Mouse (Mus musculus) forebrain, embryonic 12.5 days (tissue): ENCODE results near the gene Zg16. TPM values are rescaled to one million over a fixed set of nuclear protein-coding genes. Genes with fewer than 3 reads are reported as not detected.
A peak's percentile ranks its signal among the peaks of the same experiment; 100 is the strongest.

ENCODE experiments used
- ATAC-seq: fragments of 200-750 bp; cut with Nextera tagmentation; 2 replicates; pipeline ENCODE4 v1.8.0; 2017; ENCODE audit warnings: moderate TSS enrichment; ENCODE audit not compliant: low FRiP score
- H3K27ac ChIP-seq: fragments of 300-500 bp; sonication (generic); 2 replicates; pipeline ENCODE4 v1.5.1; 2016; ENCODE audit warnings: mild to moderate bottlenecking
- H3K27me3 ChIP-seq: fragments of 300-500 bp; sonication (generic); 2 replicates; pipeline ENCODE4 v1.6.1; 2016; ENCODE audit warnings: mild to moderate bottlenecking
- H3K36me3 ChIP-seq: fragments of 300-500 bp; sonication (generic); replicated peaks from 2 replicates; pipeline ENCODE4 v1.6.1; 2016; ENCODE audit warnings: mild to moderate bottlenecking
- H3K4me1 ChIP-seq: fragments of 300-500 bp; sonication (generic); 2 replicates; pipeline ENCODE4 v1.6.1; 2016
- H3K4me2 ChIP-seq: fragments of 300-500 bp; sonication (generic); 2 replicates; pipeline ENCODE4 v1.6.1; 2016; ENCODE audit warnings: mild to moderate bottlenecking, moderate library complexity
- H3K4me3 ChIP-seq: fragments of 300-500 bp; sonication (generic); replicated peaks from 2 replicates; pipeline ENCODE4 v1.5.1; 2016; ENCODE audit warnings: mild to moderate bottlenecking
- H3K9ac ChIP-seq: fragments of 300-500 bp; sonication (generic); 2 replicates; pipeline ENCODE4 v1.6.1; 2016; ENCODE audit warnings: mild to moderate bottlenecking
- H3K9me3 ChIP-seq: fragments of 300-500 bp; sonication (generic); 2 replicates; pipeline ENCODE4 v1.6.1; 2016
- WGBS: fragments of 180-500 bp; shearing (Covaris S2); methylation state at CpG from one replicate; pipeline ENCODE4 v1.1.7; 2016; 5-methylcytosine and 5-hydroxymethylcytosine counted together
- polyA plus RNA-seq: library from polyadenylated mRNA; unstranded; fragments of >200 nt; fragmentation: Nextera tagmentation; extraction: Ambion mirVana; gene quantifications from 2 replicates; pipeline ENCODE4 v1.2.1, GENCODE M21; 2016

The Zg16 gene
- polyA plus RNA-seq, 1 experiment from 2014 or later = not detected

- peak within 1 kb of the TSS; percentile 100 for H3K27ac ChIP-seq
- ATAC-seq = peak; percentile 15; the same call in 1 of the 2 replicates
- no peaks in the 10 kb centered on the region for H3K27me3 ChIP-seq
- peak within 1 kb of the TSS; percentile 48 for H3K4me3 ChIP-seq
- H3K36me3 ChIP-seq = peaks cover 33% of the 10 kb centered on the region
- H3K9me3 ChIP-seq = no peaks in the 10 kb centered on the region
- under 1% methylated on average over 37 of the region's 37 CpGs for WGBS
- H3K9ac ChIP-seq = peak within 1 kb of the TSS; percentile 100
- H3K4me2 ChIP-seq = peak within 1 kb of the TSS; percentile 90
- H3K4me1 ChIP-seq = peaks cover 78% of the 10 kb centered on the region
These were observed 66.1 kb downstream of the Zg16 start, which contains the start of the genes Gm42742 and Prrt2 for GRCm38 (mm10) chr7:127020901-127021562. Gm42742 (minus strand) TSS chr7:127021097. Prrt2 (minus strand) TSS chr7:127021211.

GRCm38 (mm10) chr7:127020491-127020890 lies 66.6 kb downstream of the Zg16 start:
- 23% methylated on average over 5 of the region's 5 CpGs for WGBS
- Histone ChIP-seq H3K36me3 (peaks cover 37% of the 10 kb centered on the region), H3K4me2 (peak overlapping the region; percentile 90), H3K4me1 (peaks cover 84% of the 10 kb centered on the region), H3K9me3 (no peaks in the 10 kb centered on the region), H3K27me3 (no peaks in the 10 kb centered on the region), H3K9ac (peak overlapping the region; percentile 72), H3K4me3 (peak overlapping the region; percentile 48), H3K27ac (peak overlapping the region; percentile 100)
- ATAC-seq = no peak

- peaks cover 41% of the 10 kb centered on the region for H3K36me3 ChIP-seq
- H3K9me3 ChIP-seq = no peaks in the 10 kb centered on the region
- ATAC-seq = no peak
- H3K4me1 ChIP-seq = peaks cover 87% of the 10 kb centered on the region
- peak overlapping the region; percentile 72 for H3K9ac ChIP-seq
- H3K27me3 ChIP-seq = no peaks in the 10 kb centered on the region
- 59% methylated on average over 3 of the region's 3 CpGs for WGBS
- peak overlapping the region; percentile 100 for H3K27ac ChIP-seq
- H3K4me3 ChIP-seq = peak overlapping the region; percentile 48
- H3K4me2 ChIP-seq = peak overlapping the region; percentile 90
These were observed 67.1 kb downstream of the Zg16 start for GRCm38 (mm10) chr7:127020031-127020430.

- H3K4me3 ChIP-seq = peak overlapping the region; percentile 48
- peaks cover 87% of the 10 kb centered on the region for H3K4me1 ChIP-seq
- H3K9ac ChIP-seq = peak overlapping the region; percentile 72
- peak overlapping the region; percentile 90 for H3K4me2 ChIP-seq
- no peaks in the 10 kb centered on the region for H3K27me3 ChIP-seq
- ATAC-seq = no peak
- H3K27ac ChIP-seq = peak overlapping the region; percentile 100
- peaks cover 43% of the 10 kb centered on the region for H3K36me3 ChIP-seq
- no peaks in the 10 kb centered on the region for H3K9me3 ChIP-seq
- WGBS = 83% methylated on average over 13 of the region's 14 CpGs
These were observed 67.7 kb downstream of the Zg16 start for GRCm38 (mm10) chr7:127019306-127019960.

- WGBS = 90% methylated on average over 15 of the region's 15 CpGs
- Histone ChIP-seq H3K4me3 (no peak overlapping the region), H3K9ac (peak overlapping the region; percentile 47), H3K4me1 (peaks cover 85% of the 10 kb centered on the region), H3K27me3 (no peaks in the 10 kb centered on the region), H3K27ac (peak overlapping the region; percentile 43; the same call in 1 of the 2 replicates), H3K36me3 (peaks cover 43% of the 10 kb centered on the region), H3K9me3 (no peaks in the 10 kb centered on the region), H3K4me2 (peak overlapping the region; percentile 90)
- no peak for ATAC-seq
These were observed 68.5 kb downstream of the Zg16 start for GRCm38 (mm10) chr7:127018416-127019305.

GRCm38 (mm10) chr7:127017950-127018345 lies 69.2 kb downstream of the Zg16 start:
- WGBS = 64% methylated on average over 6 of the region's 6 CpGs
- Histone ChIP-seq H3K9ac (peak overlapping the region; percentile 47; the same call in 1 of the 2 replicates), H3K4me1 (peaks cover 78% of the 10 kb centered on the region), H3K27me3 (no peaks in the 10 kb centered on the region), H3K4me2 (peak overlapping the region; percentile 90), H3K9me3 (no peaks in the 10 kb centered on the region), H3K27ac (peak overlapping the region; percentile 96), H3K36me3 (peaks cover 43% of the 10 kb centered on the region), H3K4me3 (no peak overlapping the region)
- ATAC-seq = no peak

- Histone ChIP-seq H3K4me1 (peaks cover 71% of the 10 kb centered on the region), H3K36me3 (peaks cover 43% of the 10 kb centered on the region), H3K27me3 (no peaks in the 10 kb centered on the region), H3K9ac (peak within 1 kb of the TSS; percentile 94), H3K27ac (peak within 1 kb of the TSS; percentile 96), H3K9me3 (no peaks in the 10 kb centered on the region), H3K4me3 (peak within 1 kb of the TSS; percentile 64), H3K4me2 (peak within 1 kb of the TSS; percentile 92)
- WGBS = 3% methylated on average over 39 of the region's 39 CpGs
- peak; percentile 84 for ATAC-seq
These were observed 69.9 kb downstream of the Zg16 start, which contains the start of gene Pagr1a for GRCm38 (mm10) chr7:127016971-127017949. Pagr1a (minus strand) TSS chr7:127017352.

- H3K9ac ChIP-seq = peak overlapping the region; percentile 94
- H3K9me3 ChIP-seq = no peaks in the 10 kb centered on the region
- peaks cover 68% of the 10 kb centered on the region for H3K4me1 ChIP-seq
- H3K4me2 ChIP-seq = peak overlapping the region; percentile 92
- H3K36me3 ChIP-seq = peaks cover 38% of the 10 kb centered on the region
- H3K27me3 ChIP-seq = no peaks in the 10 kb centered on the region
- WGBS = under 1% methylated on average over 22 of the region's 22 CpGs
- peak overlapping the region; percentile 64 for H3K4me3 ChIP-seq
- H3K27ac ChIP-seq = peak overlapping the region; percentile 96
- peak; percentile 45 for ATAC-seq
These were observed 70.6 kb downstream of the Zg16 start for GRCm38 (mm10) chr7:127016486-127016938.

GRCm38 (mm10) chr7:127016481-127016485 lies 70.8 kb downstream of the Zg16 start, which contains the start of gene Pagr1b:
Pagr1b (minus strand) TSS chr7:127016484.
- ATAC-seq = no peak
- Histone ChIP-seq H3K27ac (peak within 1 kb of the TSS; percentile 96), H3K27me3 (no peaks in the 10 kb centered on the region), H3K9ac (peak within 1 kb of the TSS; percentile 94), H3K4me1 (peaks cover 67% of the 10 kb centered on the region), H3K4me2 (peak within 1 kb of the TSS; percentile 92), H3K36me3 (peaks cover 38% of the 10 kb centered on the region), H3K9me3 (no peaks in the 10 kb centered on the region), H3K4me3 (peak within 1 kb of the TSS; percentile 64)

GRCm38 (mm10) chr7:127016081-127016480 lies 71.0 kb downstream of the Zg16 start:
- H3K9me3 ChIP-seq = no peaks in the 10 kb centered on the region
- peak overlapping the region; percentile 94 for H3K9ac ChIP-seq
- H3K27ac ChIP-seq = peak overlapping the region; percentile 96
- peak overlapping the region; percentile 92 for H3K4me2 ChIP-seq
- peaks cover 38% of the 10 kb centered on the region for H3K36me3 ChIP-seq
- no peak for ATAC-seq
- 3% methylated on average over 10 of the region's 10 CpGs for WGBS
- H3K4me1 ChIP-seq = peaks cover 65% of the 10 kb centered on the region
- no peaks in the 10 kb centered on the region for H3K27me3 ChIP-seq
- peak overlapping the region; percentile 64 for H3K4me3 ChIP-seq

GRCm38 (mm10) chr7:127014993-127015392 lies 72.1 kb downstream of the Zg16 start:
- H3K36me3 ChIP-seq = peaks cover 38% of the 10 kb centered on the region
- 93% methylated on average over 12 of the region's 12 CpGs for WGBS
- 0 out of 2 replicates have a peak overlapping the region, but pooled peaks have one; percentile 94 for H3K9ac ChIP-seq
- peaks cover 54% of the 10 kb centered on the region for H3K4me1 ChIP-seq
- H3K27ac ChIP-seq = no peak overlapping the region
- ATAC-seq = no peak
- no peaks in the 10 kb centered on the region for H3K27me3 ChIP-seq
- no peaks in the 10 kb centered on the region for H3K9me3 ChIP-seq
- no peak overlapping the region for H3K4me3 ChIP-seq
- H3K4me2 ChIP-seq = peak overlapping the region; percentile 92
